Mouse (Mus musculus) liver, adult (tissue): ENCODE data around the gene Krt80.

Experiments used
- GATA4 ChIP-seq: IDR thresholded peaks from 2 replicates; pipeline ENCODE4 v1.6.1; 2014; ENCODE audit warnings: mild to moderate bottlenecking, low read length; ENCODE audit not compliant: insufficient replicate concordance

The Krt80 gene

DNA sequence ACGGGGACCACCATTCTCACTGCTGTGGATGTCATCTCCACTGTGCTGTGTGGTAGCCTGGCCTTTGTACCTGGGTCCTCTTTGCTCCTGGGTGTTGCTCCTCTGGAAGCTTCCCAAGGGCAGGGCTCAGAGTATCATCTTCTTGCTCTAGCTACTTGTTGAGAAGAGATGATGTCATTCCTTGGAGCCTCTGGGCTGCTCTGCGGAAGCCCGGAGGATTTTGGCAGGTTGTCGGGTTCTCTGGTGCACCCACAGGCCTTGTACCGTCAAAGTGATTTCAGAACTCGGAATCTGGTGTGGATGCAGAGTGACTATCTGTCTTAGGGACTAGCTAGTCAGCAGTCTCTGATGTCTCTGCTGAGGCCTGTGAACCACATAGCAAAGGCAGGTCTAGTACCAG lies 15.1 kb upstream of the Krt80 start:
- no peak for TF ChIP-seq GATA4

GRCm38 (mm10) chr15:101384610-101385009 lies 14.6 kb upstream of the Krt80 start:
- no peak for TF ChIP-seq GATA4

GRCm38 (mm10) chr15:101382811-101383210 lies 12.8 kb upstream of the Krt80 start:
- no peak for TF ChIP-seq GATA4

DNA sequence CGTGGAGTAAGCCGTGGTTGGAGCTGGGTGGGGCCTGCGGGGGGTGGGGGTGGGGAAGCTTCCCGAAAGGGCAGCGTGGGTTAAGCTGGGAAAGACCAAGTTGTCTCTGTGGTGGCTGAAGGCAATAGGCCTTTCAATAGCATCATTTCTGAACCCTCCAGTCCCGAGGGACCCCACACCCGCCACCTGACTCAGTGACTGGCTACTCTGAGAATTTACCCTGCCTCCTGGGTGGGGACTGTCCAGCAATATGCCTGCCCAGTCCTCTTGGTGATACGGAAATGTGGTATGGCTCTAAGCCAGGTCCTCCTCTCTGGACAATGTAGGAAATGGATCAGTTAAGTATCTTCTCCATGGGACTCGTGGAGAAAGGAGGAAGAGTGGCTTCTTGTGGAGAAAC lies 11.8 kb upstream of the Krt80 start:
- TF ChIP-seq GATA4, result no peak

- no peak for TF ChIP-seq GATA4
Observed at GRCm38 (mm10) chr15:101378646-101379045, 8.7 kb upstream of the Krt80 start.

DNA sequence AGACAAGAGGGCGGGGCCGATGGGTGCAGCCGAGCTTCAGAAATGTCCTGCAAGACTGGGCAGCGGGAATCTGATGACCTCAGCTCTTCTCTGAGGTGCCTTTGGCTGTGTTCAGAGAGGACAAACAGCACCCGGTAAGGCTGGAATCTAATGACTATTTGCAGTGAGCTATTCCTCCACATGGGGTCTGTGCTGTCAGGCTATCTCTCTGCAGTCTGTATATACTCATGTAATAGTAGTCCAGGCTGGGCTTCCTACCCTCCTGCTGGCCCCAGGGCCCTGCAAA lies 6.8 kb upstream of the Krt80 start:
- no peak for TF ChIP-seq GATA4

GRCm38 (mm10) chr15:101375956-101376775 lies 6.2 kb upstream of the Krt80 start:
- TF ChIP-seq GATA4, result no peak

DNA sequence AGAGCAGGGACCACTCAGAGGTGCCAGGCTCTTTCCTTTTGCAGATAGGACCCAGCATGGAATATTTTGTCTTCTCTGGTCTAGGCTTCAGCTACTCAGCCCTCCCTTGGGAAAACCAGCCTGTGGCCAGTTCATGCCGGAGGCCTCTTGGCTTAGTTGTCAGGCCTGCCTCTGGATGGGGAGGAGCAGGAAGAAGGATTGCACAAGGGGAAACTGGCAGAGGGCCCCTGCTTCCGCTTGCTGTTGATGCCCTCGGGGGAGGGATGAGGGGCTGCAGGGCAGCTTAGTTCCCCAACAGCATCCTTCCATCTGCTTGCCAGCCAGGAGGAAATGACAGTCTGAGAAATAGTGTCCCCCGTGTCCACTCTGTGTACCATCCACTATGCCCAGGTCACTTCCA lies 4.9 kb upstream of the Krt80 start:
- TF ChIP-seq GATA4, result no peak

- TF ChIP-seq GATA4, result no peak
Observed at GRCm38 (mm10) chr15:101373286-101373898, 3.4 kb upstream of the Krt80 start.

DNA sequence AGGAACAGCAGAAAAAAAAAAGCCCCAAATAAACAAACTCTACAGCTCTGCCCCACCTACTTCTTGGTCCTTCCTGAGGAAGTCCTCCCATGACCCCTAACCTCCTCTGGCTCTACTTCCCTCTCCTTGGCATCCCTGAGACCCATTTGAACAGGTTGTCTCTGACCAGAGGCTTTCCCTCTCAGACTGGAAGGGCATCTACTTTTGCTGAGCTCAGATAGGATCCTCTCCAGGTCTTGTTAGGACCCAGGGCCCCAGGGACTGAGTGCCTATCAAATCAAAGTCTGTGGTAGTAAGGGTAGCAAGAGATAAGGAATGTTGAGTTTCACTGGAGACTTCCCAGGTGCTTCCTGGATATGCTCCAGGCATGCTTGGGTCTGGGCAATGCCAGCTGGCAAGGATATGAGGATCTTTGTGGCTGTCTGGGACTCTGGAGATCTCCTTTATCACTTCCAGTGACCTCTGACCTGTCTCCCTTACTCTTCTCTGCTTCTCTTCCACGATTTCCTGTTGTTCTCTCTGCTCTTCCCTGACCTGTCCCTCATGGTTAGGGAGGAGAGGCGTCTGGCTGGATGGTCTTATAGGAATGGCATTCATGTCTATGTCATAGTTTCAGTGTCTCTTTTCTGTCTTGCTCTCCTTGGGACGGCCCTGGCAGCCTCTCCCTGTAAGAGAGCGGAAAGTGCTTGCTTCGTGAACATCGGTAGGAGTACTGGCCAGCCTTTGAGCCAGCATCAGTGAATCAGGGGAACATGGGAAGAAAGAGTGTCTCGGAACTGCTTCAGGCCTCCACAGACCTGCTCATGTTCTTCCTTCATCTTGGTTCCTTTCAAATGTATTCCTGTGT lies 2.4 kb upstream of the Krt80 start:
- no peak for TF ChIP-seq GATA4

GRCm38 (mm10) chr15:101371141-101371985 lies 1.4 kb upstream of the Krt80 start:
- TF ChIP-seq GATA4, result no peak

- no peak for TF ChIP-seq GATA4
Observed at GRCm38 (mm10) chr15:101369382-101370100, 421 bp downstream of the Krt80 start.

DNA sequence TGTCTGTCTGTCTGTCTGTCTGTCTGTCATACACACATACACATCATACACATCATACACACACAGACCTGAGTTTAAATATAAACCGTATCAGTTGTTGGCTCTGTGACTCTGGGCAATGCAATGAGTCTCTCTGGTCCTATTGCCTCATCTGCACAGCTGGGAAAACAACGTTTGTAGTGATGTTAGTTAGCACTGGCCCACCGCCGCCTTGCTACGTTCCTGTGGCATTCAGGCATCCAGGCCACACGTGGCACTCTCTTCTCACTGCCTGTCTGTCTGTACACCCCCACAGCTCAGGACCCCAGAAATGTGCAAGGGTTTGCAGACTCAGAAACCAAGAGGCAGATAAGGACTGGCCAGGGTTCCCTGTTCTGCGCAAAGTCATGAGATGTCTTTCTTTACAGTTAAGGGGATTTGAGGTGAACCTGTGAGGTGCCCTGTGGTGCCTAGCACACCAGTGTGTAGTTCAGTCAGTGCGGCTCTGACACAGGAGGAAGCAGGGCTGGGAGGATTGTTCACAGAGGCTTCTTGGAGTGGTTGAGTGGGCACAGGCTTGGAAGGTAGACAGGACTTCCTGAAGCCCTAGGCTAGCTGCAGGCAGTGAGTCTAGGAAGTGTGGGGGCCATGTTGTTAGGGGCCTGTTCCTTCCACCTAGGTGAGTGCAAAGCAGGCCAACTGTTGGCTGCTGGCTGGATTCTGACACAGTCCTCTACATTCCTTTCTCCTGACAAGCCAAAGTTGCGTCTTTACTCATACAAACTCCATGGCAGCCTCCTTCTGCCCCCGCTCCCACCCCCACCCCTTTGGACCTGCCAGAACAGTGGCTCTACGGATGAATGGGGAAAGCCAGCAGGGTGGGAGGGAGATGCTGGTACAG lies 1.2 kb downstream of the Krt80 start:
- TF ChIP-seq GATA4, result no peak
